Mouse (Mus musculus) central nervous system, embryonic 11.5 days (tissue): ENCODE data around the gene Dguok. TPM values are rescaled to one million over a fixed set of nuclear protein-coding genes. Genes with fewer than 3 reads are reported as not detected.

Source experiments
- polyA plus RNA-seq: library from polyadenylated mRNA; depleted of rRNA; stranded (reverse); fragments of >200 nt; gene quantifications from 2 replicates; pipeline ENCODE4 v1.2.3, GENCODE M21; 2012; rRNA removed

Dguok gene
- 37.4 and 68.8 TPM in 2 replicates for polyA plus RNA-seq

GRCm38 (mm10) chr6:83506258-83507167 lies at the start of gene Dguok:
Dguok (minus strand) TSS chr6:83506969.

GRCm38 (mm10) chr6:83536028-83536794 lies 29.4 kb upstream of the Dguok start, which contains the start of gene Actg2:
Actg2 (minus strand) TSS chr6:83536265.

GRCm38 (mm10) chr6:83459034-83459644 lies 47.6 kb downstream of the Dguok start, which contains the start of gene Tet3:
Tet3 (minus strand) TSS chr6:83459084.

Other genes starting within 250 kb of the Dguok start
- 29.9 and 33.6 TPM in 2 replicates for gene Mthfd2, start 181.1 kb downstream of the Dguok start, polyA plus RNA-seq
- 35.4 and 54.1 TPM in 2 replicates for gene Mob1a, start 181.0 kb downstream of the Dguok start, polyA plus RNA-seq
- 48.7 and 77.4 TPM in 2 replicates for gene Bola3, start 157.8 kb downstream of the Dguok start, polyA plus RNA-seq
- gene Tet3, start 47.9 kb downstream of the Dguok start, polyA plus RNA-seq, result 27.5 and 32.0 TPM in 2 replicates
- 2.1 and 6.5 TPM in 2 replicates for gene Actg2, start 29.3 kb upstream of the Dguok start, polyA plus RNA-seq
- 12.8 and 16.9 TPM in 2 replicates for gene Stambp, start 65.8 kb upstream of the Dguok start, polyA plus RNA-seq
- gene Clec4f, start 149.2 kb upstream of the Dguok start, polyA plus RNA-seq, result 0.07 and 0.14 TPM in 2 replicates
- not detected in 2 replicates for gene Cd207, start 170.9 kb upstream of the Dguok start, polyA plus RNA-seq
- 0.26 and 0.30 TPM in 2 replicates for gene Vax2, start 204.3 kb upstream of the Dguok start, polyA plus RNA-seq
- 0.07 TPM in 1 of 2 replicates, not detected in the other for gene Atp6v1b1, start 236.0 kb upstream of the Dguok start, polyA plus RNA-seq